Mouse (Mus musculus) heart, embryonic 13.5 days (tissue): ENCODE data around the gene Mfsd7a. TPM values are rescaled to one million over a fixed set of nuclear protein-coding genes. Genes with fewer than 3 reads are reported as not detected.

Experiments used
- ATAC-seq: fragments of 200-750 bp; cut with Nextera tagmentation; 2 replicates; pipeline ENCODE4 v1.8.0; 2017; ENCODE audit warnings: moderate TSS enrichment; ENCODE audit not compliant: insufficient number of reproducible peaks, low FRiP score, low TSS enrichment; ENCODE audit errors: extremely low read depth
- H3K27ac ChIP-seq: fragments of 300-500 bp; sonication (generic); replicated peaks from 2 replicates; pipeline ENCODE4 v1.5.1; 2015; ENCODE audit warnings: moderate library complexity, mild to moderate bottlenecking, inconsistent platforms
- H3K27me3 ChIP-seq: fragments of 300-500 bp; sonication (generic); replicated peaks from 2 replicates; pipeline ENCODE4 v1.6.1; 2015; ENCODE audit warnings: mild to moderate bottlenecking, inconsistent platforms
- H3K36me3 ChIP-seq: fragments of 300-500 bp; sonication (generic); 2 replicates; pipeline ENCODE4 v1.6.1; 2015; ENCODE audit warnings: mild to moderate bottlenecking, inconsistent platforms
- H3K4me1 ChIP-seq: fragments of 300-500 bp; sonication (generic); 2 replicates; pipeline ENCODE4 v1.6.1; 2015; ENCODE audit warnings: inconsistent platforms
- H3K4me2 ChIP-seq: fragments of 300-500 bp; sonication (generic); 2 replicates; pipeline ENCODE4 v1.6.1; 2015; ENCODE audit warnings: inconsistent platforms, mild to moderate bottlenecking, moderate library complexity
- H3K4me3 ChIP-seq: fragments of 300-500 bp; sonication (generic); 2 replicates; pipeline ENCODE4 v1.5.1; 2015; ENCODE audit warnings: moderate library complexity, mild to moderate bottlenecking, inconsistent platforms
- H3K9ac ChIP-seq: fragments of 300-500 bp; sonication (generic); 2 replicates; pipeline ENCODE4 v1.6.1; 2015; ENCODE audit warnings: inconsistent platforms, mild to moderate bottlenecking, moderate library complexity
- H3K9me3 ChIP-seq: fragments of 300-500 bp; sonication (generic); 2 replicates; pipeline ENCODE4 v1.6.1; 2016; ENCODE audit warnings: inconsistent platforms
- WGBS: fragments of 180-500 bp; shearing (Covaris S2); methylation state at CpG from one replicate; pipeline ENCODE4 v1.1.7; 2015; ENCODE audit warnings: mixed read lengths; 5-methylcytosine and 5-hydroxymethylcytosine counted together
- polyA plus RNA-seq: library from polyadenylated mRNA; unstranded; fragments of >200 nt; fragmentation: Nextera tagmentation; extraction: Ambion mirVana; gene quantifications from 2 replicates; pipeline ENCODE4 v1.2.1, GENCODE M21; 2015

Mfsd7a gene
- polyA plus RNA-seq, 1 experiment from 2014 or later: 0.40 TPM

DNA sequence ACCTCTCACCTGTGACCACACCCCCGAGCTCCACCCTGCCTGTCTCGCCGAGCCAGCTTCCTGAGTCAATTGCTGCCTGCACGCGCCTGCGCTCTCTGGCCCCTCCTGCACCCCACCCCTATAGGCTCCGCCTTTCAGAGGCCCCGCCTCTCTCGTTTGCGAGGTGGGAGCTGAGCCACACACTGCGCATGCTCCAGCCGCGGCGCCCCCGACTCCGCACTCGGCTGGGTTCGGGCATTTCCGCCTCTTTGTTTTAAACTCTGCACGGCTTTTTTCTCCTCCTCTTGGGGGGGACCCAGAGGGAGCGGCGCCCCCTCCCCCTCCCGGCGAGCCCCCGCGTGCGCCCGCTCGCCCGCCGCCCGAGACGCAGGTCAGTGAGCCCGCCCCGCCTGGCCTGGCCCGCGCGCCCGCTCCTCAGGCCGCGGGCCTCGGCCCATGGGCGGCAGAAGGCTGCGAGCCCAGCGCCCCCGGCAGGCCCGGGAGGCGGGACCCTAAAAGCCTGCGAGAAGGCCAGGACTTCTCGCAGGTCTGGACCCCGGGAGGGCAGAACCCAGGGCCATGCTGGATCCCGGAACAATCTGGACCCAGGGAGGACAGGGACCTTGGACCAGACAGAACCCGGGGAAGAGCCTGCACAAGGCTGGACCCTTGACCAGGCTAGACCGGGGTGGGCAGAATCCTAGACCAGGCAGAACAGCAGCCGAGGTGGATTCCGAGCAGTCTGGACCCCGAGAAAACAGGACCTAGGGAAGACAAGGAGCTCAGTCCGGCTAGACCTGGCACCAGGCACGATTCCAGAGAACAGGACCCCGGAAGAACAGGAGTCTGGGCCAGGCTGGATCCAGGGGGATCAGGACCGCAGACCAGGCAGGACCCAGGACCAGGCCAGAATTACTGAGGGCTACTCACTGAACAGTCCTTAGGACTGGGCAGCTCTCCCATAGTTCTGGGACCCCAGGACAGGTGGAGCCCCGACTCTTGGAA is 12.7 kb upstream of the Mfsd7a start, which contains the start of gene Pcgf3:
TSS of gene Pcgf3 (plus strand) at position 151 of the 984 bp plus-strand sequence.
- no peaks in the 10 kb centered on the region for H3K36me3 ChIP-seq
- WGBS: under 1% methylated on average over 50 of the region's 62 CpGs
- peaks cover 50% of the 10 kb centered on the region for H3K4me1 ChIP-seq
- H3K4me2 ChIP-seq: peak within 1 kb of the TSS; percentile 99
- no peaks in the 10 kb centered on the region for H3K9me3 ChIP-seq
- peak within 1 kb of the TSS; percentile 99 for H3K9ac ChIP-seq
- peak within 1 kb of the TSS; percentile 91 for H3K4me3 ChIP-seq
- ATAC-seq: peak; percentile 96
- peak within 1 kb of the TSS; percentile 82 for H3K27ac ChIP-seq
- peaks cover 17% of the 10 kb centered on the region for H3K27me3 ChIP-seq

DNA sequence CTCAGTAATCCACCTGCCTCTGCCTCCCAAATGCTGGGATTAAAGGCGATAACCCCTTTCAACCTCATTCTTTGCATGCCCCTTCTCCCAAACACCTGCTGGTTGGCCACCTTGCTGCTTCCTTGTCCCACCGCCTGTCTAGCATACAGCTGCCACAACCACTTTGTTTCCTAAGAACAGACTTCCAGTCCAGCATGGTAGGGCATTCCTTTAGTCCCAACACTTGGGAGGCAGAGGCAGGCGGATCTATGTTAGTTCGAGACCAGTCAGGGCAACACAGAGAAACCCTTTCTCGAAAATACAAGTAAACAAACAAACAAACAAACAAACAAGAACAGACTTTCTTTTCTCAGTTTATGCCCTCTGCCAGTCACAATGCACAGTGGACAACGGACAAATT is 11.8 kb upstream of the Mfsd7a start:
- no peaks in the 10 kb centered on the region for H3K9me3 ChIP-seq
- H3K4me2 ChIP-seq: peak overlapping the region; percentile 99
- peaks cover 17% of the 10 kb centered on the region for H3K27me3 ChIP-seq
- no peak overlapping the region for H3K27ac ChIP-seq
- H3K9ac ChIP-seq: peak overlapping the region; percentile 74
- no peaks in the 10 kb centered on the region for H3K36me3 ChIP-seq
- peak overlapping the region; percentile 91 for H3K4me3 ChIP-seq
- H3K4me1 ChIP-seq: peaks cover 41% of the 10 kb centered on the region
- 40% methylated on average over 6 of the region's 6 CpGs for WGBS
- no peak for ATAC-seq

DNA sequence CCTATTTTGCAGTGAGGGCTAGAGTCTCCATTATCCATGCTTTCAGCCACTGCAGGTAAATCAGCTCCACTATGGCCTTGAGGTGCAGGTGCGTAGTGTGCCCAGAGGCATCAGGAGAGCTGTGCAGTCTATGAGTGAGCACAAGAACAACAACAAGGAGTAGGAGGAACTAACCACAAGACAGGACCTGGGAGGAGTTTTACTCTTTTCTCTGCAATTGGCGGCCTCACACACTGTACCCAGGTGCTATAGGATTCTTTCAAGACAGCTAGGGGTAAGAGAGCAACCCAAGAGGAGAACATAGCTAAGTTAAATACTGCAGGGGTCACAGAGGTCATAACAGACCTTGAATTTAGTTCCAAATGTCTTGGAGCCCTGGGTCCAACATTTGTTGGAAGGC is 10.0 kb upstream of the Mfsd7a start:
- H3K4me1 ChIP-seq: peaks cover 23% of the 10 kb centered on the region
- no peak overlapping the region for H3K4me2 ChIP-seq
- no peak overlapping the region for H3K4me3 ChIP-seq
- ATAC-seq: no peak
- H3K27ac ChIP-seq: no peak overlapping the region
- H3K36me3 ChIP-seq: no peaks in the 10 kb centered on the region
- no peaks in the 10 kb centered on the region for H3K9me3 ChIP-seq
- 86% methylated on average over 2 of the region's 2 CpGs for WGBS
- peaks cover 17% of the 10 kb centered on the region for H3K27me3 ChIP-seq
- no peak overlapping the region for H3K9ac ChIP-seq

DNA sequence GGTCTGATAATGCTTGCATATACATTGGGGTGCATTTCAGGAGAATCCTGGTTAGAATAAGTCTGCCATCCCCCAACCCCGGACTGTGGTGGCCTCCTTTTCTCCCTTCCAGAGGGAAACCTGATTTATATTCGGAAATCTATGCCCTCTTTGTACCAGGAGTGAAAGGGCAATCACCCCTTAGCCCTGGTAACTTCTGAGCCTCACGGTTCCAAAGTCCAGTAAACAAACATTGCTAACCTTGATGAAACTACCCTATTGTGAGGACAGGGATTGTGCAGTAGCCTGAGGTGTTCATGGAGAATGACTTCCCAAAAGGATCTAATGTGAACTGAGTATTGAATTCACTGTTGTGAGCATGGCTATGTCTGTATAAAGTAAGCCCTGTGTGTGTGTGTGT is 5.4 kb upstream of the Mfsd7a start:
- peaks cover 8% of the 10 kb centered on the region for H3K4me1 ChIP-seq
- H3K27me3 ChIP-seq: peaks cover 14% of the 10 kb centered on the region
- no peak overlapping the region for H3K4me3 ChIP-seq
- no peak overlapping the region for H3K9ac ChIP-seq
- H3K9me3 ChIP-seq: no peaks in the 10 kb centered on the region
- no peaks in the 10 kb centered on the region for H3K36me3 ChIP-seq
- 56% methylated on average over 3 of the region's 3 CpGs for WGBS
- H3K27ac ChIP-seq: no peak overlapping the region
- ATAC-seq: no peak
- no peak overlapping the region for H3K4me2 ChIP-seq

DNA sequence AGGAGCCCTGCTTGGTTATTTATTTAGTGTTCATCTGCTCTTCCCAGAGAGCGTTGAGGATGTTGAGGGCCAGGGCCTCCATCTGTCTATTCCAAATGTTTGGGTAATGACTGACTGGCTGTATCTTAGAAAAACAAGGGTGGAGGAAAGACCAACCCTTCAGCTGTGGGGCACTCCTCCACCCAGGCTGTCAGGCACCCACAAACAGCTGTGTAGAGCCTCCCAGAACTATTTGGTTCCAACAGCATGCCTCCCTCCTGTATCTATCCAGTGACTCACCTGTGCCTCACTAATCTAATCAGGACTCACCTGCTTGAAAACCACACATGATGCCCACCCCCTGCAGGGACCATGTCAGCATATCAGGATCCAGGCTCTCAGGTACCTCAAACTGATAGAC is 3.7 kb upstream of the Mfsd7a start:
- no peak for ATAC-seq

DNA sequence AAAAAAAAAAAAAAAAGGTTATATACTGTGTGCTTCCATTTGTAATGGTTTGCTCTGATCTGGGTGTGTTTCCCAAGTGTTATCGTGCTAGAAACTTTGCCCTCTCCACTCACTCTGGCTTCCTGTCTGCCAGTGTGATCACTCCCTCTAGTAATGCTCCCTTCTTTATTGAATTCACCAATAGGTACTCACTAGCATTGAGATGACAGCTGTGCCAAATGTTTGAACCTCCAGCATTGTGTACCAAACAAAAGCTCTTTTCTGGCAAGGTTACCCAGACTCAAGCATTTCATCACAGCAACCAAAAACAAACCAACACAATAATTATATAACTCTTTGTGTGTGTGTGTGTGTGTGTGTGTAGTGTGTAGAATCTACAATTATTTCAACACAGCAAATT is 2.9 kb upstream of the Mfsd7a start:
- no peak overlapping the region for H3K4me3 ChIP-seq
- no peak for ATAC-seq

More for the DNA sequence above, 3.7 kb upstream of the Mfsd7a start:
- Histone ChIP-seq H3K9me3 (no peaks in the 10 kb centered on the region), H3K36me3 (no peaks in the 10 kb centered on the region), H3K4me3 (no peak overlapping the region), H3K27ac (no peak overlapping the region), H3K4me1 (peaks cover 16% of the 10 kb centered on the region), H3K9ac (no peak overlapping the region), H3K4me2 (no peak overlapping the region), H3K27me3 (peaks cover 9% of the 10 kb centered on the region)
- WGBS: 76% methylated on average over 1 of the region's 1 CpGs

DNA sequence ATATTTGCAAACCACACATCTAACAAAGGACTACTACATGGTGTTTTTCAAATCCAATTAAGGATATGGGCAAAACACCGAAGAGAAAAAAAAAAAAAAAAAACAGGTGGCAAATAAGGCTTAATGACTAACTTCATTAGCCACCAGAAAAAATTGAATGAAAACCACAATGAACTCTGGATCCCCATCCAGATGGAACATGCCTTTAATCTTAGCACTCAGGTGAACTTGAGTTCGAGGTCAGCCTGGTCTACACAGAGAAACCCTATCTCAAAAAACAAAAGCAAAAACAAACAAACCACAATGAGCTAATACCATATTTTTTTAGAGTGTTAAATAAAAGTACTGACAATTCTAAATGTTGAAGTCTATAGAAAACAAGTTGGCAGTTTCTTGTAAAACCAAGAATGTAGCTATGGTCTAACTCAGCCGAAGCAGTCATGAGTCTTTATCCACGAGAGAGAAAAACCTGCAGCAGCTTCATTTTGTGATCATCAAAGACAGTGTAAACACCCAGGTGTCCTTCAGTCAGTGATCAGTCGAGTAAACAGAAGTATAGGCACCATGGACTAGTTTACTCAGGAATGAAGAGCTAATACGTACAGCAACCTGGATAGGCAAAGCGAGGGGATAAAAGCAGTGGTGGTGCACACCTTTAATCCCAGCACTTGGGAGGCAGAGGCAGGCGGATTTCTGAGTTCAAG is 2.3 kb upstream of the Mfsd7a start:
- ATAC-seq: no peak
- Histone ChIP-seq H3K36me3 (no peaks in the 10 kb centered on the region), H3K9me3 (no peaks in the 10 kb centered on the region), H3K9ac (no peak overlapping the region), H3K27me3 (peaks cover 16% of the 10 kb centered on the region), H3K4me3 (no peak overlapping the region), H3K4me2 (no peak overlapping the region), H3K4me1 (peaks cover 16% of the 10 kb centered on the region), H3K27ac (no peak overlapping the region)
- WGBS: 72% methylated on average over 8 of the region's 8 CpGs

More for the DNA sequence above, 2.9 kb upstream of the Mfsd7a start:
- no peak overlapping the region for H3K9ac ChIP-seq
- WGBS: 79% methylated on average over 1 of the region's 1 CpGs
- no peaks in the 10 kb centered on the region for H3K36me3 ChIP-seq
- no peak overlapping the region for H3K4me2 ChIP-seq
- H3K27me3 ChIP-seq: peaks cover 10% of the 10 kb centered on the region
- H3K9me3 ChIP-seq: no peaks in the 10 kb centered on the region
- no peak overlapping the region for H3K27ac ChIP-seq
- H3K4me1 ChIP-seq: peaks cover 16% of the 10 kb centered on the region

DNA sequence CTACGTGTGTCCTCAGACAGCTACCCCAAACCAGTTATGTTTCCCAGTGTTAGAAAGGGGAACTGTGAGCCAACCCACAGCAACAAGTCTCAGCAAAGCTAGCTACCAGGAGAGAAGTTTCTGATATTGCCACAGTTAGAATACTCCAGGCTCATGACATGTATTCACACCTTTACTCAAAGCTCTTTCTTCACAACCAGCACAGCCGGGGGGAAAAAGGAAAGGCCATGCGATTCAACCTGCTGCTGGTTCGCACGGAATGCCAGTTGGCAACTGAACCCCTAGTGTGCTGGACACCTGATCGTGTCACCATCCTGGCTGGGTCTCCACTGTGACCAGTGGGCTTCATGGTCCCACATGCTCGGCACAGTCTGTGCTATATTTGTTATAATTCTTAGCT is 834 bp downstream of the Mfsd7a start:
- WGBS: 75% methylated on average over 7 of the region's 7 CpGs
- Histone ChIP-seq H3K4me3 (no peak overlapping the region; the same call in 1 of the 2 replicates), H3K4me2 (peak overlapping the region; percentile 77), H3K9ac (no peak overlapping the region), H3K27ac (no peak overlapping the region), H3K4me1 (peaks cover 16% of the 10 kb centered on the region), H3K27me3 (peaks cover 24% of the 10 kb centered on the region), H3K9me3 (no peaks in the 10 kb centered on the region), H3K36me3 (no peaks in the 10 kb centered on the region)
- ATAC-seq: no peak

DNA sequence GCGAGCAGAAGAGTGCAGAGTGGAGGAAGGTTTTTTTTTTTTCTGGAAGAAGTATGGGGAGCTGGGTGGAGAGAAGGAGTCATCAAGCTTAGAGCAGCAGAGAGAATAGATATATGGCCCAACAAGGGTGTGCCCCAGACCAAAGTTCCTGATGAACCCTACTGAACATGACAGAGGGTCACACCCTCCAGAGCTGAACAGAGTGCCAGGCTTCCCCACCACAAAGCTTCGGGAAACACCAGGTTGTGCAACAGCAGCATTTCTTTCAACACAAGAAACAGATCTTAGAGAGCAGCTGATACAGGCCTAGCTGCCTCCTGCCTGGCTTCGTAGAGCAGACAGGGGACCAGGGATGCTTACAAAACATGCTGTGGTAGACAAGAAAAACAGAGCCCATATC is 1.7 kb downstream of the Mfsd7a start:
- no peak overlapping the region for H3K4me2 ChIP-seq
- H3K36me3 ChIP-seq: no peaks in the 10 kb centered on the region
- no peaks in the 10 kb centered on the region for H3K9me3 ChIP-seq
- no peak for ATAC-seq
- H3K4me1 ChIP-seq: peaks cover 16% of the 10 kb centered on the region
- WGBS: 80% methylated on average over 3 of the region's 3 CpGs
- H3K4me3 ChIP-seq: no peak overlapping the region
- no peak overlapping the region for H3K27ac ChIP-seq
- no peak overlapping the region for H3K9ac ChIP-seq
- peaks cover 25% of the 10 kb centered on the region for H3K27me3 ChIP-seq

DNA sequence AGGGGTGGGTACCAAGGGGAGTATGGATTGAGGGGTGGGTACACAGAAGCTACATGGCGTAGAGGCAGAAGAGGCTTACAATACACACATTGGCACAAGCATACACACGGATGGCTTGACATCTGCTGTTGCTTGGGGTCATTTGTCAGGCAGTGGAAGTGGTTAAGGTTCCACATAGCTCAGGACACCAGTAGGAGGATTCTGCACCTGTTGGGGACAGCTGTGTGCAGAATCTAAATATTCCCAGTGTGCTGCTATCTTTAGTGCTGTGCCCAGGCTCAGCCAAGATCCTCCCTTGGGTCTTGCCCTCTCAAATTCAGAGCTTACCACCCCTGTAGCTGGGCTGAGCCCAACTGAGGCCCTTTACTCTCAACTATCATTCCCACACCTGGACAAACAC is 12.6 kb downstream of the Mfsd7a start:
- Histone ChIP-seq H3K9me3 (no peaks in the 10 kb centered on the region), H3K4me2 (no peak overlapping the region), H3K9ac (no peak overlapping the region), H3K27ac (no peak overlapping the region), H3K36me3 (peaks cover 20% of the 10 kb centered on the region), H3K4me1 (peaks cover 16% of the 10 kb centered on the region), H3K4me3 (no peak overlapping the region), H3K27me3 (peaks cover 24% of the 10 kb centered on the region; the same call in 1 of the 2 replicates)
- 71% methylated on average over 2 of the region's 2 CpGs for WGBS
- no peak for ATAC-seq

DNA sequence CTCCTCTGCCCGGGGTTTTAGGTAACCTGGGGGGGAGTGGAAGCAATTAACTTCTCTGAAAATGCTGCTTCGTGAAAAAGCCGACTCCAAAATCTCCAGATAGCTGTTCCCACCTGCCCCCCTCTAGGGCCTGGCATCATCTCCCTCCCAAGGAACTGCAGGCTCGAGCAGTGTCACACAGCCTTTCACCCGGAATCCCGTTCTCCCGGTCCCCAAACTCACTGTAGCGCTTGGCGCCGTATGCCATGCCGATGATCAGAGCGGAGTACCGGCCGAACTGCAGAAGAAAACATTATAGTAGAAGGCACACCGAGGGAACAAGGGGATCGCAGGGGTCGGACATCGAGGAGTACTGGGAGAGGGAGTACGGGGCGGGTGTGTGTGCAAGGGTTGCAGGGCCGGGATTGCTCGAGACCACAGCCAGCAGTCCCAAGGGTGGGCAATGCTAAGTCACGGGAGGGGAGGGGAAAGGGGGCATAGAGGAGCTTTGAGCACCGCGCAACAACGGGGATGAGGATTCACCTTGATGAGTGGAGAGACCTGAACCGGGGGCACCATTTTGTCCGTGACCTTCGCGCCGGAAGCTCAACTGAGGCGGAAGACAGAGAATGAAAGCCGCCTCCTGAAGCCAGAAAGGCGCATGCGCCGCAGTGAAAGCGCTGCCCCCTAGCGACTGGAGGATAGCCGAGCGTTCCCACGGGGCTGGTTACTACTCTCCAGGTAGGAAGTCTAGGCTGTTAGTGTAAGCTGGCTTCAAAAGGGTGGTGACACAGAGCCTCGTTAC is 14.7 kb downstream of the Mfsd7a start, which contains the start of gene Atp5k:
TSS of gene Atp5k (minus strand) at position 645 of the 784 bp plus-strand sequence.
- Histone ChIP-seq H3K4me2 (peak within 1 kb of the TSS; percentile 89), H3K27ac (peak within 1 kb of the TSS; percentile 48), H3K36me3 (peaks cover 37% of the 10 kb centered on the region), H3K9ac (peak within 1 kb of the TSS; percentile 97), H3K27me3 (peaks cover 24% of the 10 kb centered on the region; the same call in 1 of the 2 replicates), H3K4me1 (peaks cover 16% of the 10 kb centered on the region), H3K4me3 (peak within 1 kb of the TSS; percentile 84), H3K9me3 (no peaks in the 10 kb centered on the region)
- under 1% methylated on average over 42 of the region's 42 CpGs for WGBS
- ATAC-seq: peak; percentile 38; the same call in 1 of the 2 replicates
